Mouse (Mus musculus) midbrain, postnatal 0 days (tissue): ENCODE data around the gene Ganab. TPM values are rescaled to one million over a fixed set of nuclear protein-coding genes. Genes with fewer than 3 reads are reported as not detected.

Source experiments
- ATAC-seq: fragments of 200-750 bp; cut with Nextera tagmentation; 2 replicates; pipeline ENCODE4 v1.8.0; 2017; ENCODE audit warnings: moderate number of reproducible peaks, mild to moderate bottlenecking, moderate TSS enrichment, moderate library complexity; ENCODE audit not compliant: low FRiP score
- DNase-seq: peaks from one replicate; pipeline ENCODE4 v3.0.0-alpha.2; 2015; ENCODE audit warnings: low spot score
- H3K27ac ChIP-seq: fragments of 300-500 bp; sonication (generic); 2 replicates; pipeline ENCODE4 v1.5.1; 2014; ENCODE audit warnings: low read depth, mild to moderate bottlenecking, low read length, mixed read lengths
- H3K27me3 ChIP-seq: fragments of 300-500 bp; sonication (generic); 2 replicates; pipeline ENCODE4 v1.6.1; 2014; ENCODE audit warnings: low read length, control low read depth, mixed read lengths; ENCODE audit not compliant: insufficient read depth
- H3K36me3 ChIP-seq: fragments of 300-500 bp; sonication (generic); 2 replicates; pipeline ENCODE4 v1.6.1; 2014; ENCODE audit warnings: low read length, control low read depth, mixed read lengths; ENCODE audit not compliant: insufficient read depth
- H3K4me1 ChIP-seq: fragments of 300-500 bp; sonication (generic); 2 replicates; pipeline ENCODE4 v1.6.1; 2014; ENCODE audit warnings: mild to moderate bottlenecking, control low read depth, antibody characterized with exemption, low read length, mixed read lengths; ENCODE audit not compliant: insufficient read depth
- H3K4me2 ChIP-seq: fragments of 300-500 bp; sonication (generic); 2 replicates; pipeline ENCODE4 v1.6.1; 2014; ENCODE audit warnings: low read depth, mild to moderate bottlenecking, low read length, mixed read lengths; ENCODE audit not compliant: poor library complexity, severe bottlenecking
- H3K4me3 ChIP-seq: fragments of 300-500 bp; sonication (generic); 2 replicates; pipeline ENCODE4 v1.5.1; 2014; ENCODE audit warnings: low read depth, mild to moderate bottlenecking, low read length, moderate library complexity
- H3K9ac ChIP-seq: fragments of 300-500 bp; sonication (generic); replicated peaks from 2 replicates; pipeline ENCODE4 v1.6.1; 2014; ENCODE audit warnings: mild to moderate bottlenecking, low read length, moderate library complexity, mixed read lengths; ENCODE audit not compliant: poor library complexity, severe bottlenecking
- H3K9me3 ChIP-seq: fragments of 300-500 bp; sonication (generic); 2 replicates; pipeline ENCODE4 v1.6.1; 2016; ENCODE audit warnings: low read length, control low read depth
- CTCF ChIP-seq: IDR thresholded peaks from 2 replicates; pipeline ENCODE4 v1.5.1; 2016; ENCODE audit warnings: antibody characterized with exemption, mild to moderate bottlenecking
- WGBS: fragments of 180-500 bp; shearing (Covaris S2); extraction: QIAGEN DNeasy Blood & Tissue Kit; methylation state at CpG from one replicate; pipeline ENCODE4 v1.1.7; 2014; 5-methylcytosine and 5-hydroxymethylcytosine counted together
- polyA plus RNA-seq: library from polyadenylated mRNA; unstranded; fragments of >200 nt; fragmentation: Nextera tagmentation; extraction: Ambion mirVana; gene quantifications from 2 replicates; pipeline ENCODE4 v1.2.1, GENCODE M21; 2015
- total RNA-seq: library from RNA; depleted of rRNA; stranded (reverse); fragments of >200 nt; gene quantifications from 2 replicates; pipeline ENCODE4 v1.2.3, GENCODE M21; 2014

Ganab gene
- total and polyA plus RNA-seq, 2 experiments from 2014 or later: 49.4 to 86.9 TPM

- no peaks in the 10 kb centered on the region for H3K4me1 ChIP-seq
- 0 out of 2 replicates have a peak within 1 kb of the TSS, but pooled peaks have one; percentile 20 for H3K27ac ChIP-seq
- H3K36me3 ChIP-seq: peaks cover 21% of the 10 kb centered on the region
- no peaks in the 10 kb centered on the region for H3K27me3 ChIP-seq
- ATAC-seq (peak; percentile 53; the same call in 1 of the 2 replicates), DNase-seq (peak; percentile 56)
- H3K4me3 ChIP-seq: peak within 1 kb of the TSS; percentile 47
- peak within 1 kb of the TSS; percentile 61 for H3K4me2 ChIP-seq
- under 1% methylated on average over 65 of the region's 74 CpGs for WGBS
- H3K9ac ChIP-seq: peak within 1 kb of the TSS; percentile 53
- no peaks in the 10 kb centered on the region for H3K9me3 ChIP-seq
- peak; percentile 44 for TF ChIP-seq CTCF
Measured at GRCm38 (mm10) chr19:8929224-8930088, 31.6 kb downstream of the Ganab start, which contains the start of the genes Rom1 and Eml3. Rom1 (minus strand) TSS chr19:8929356. Eml3 (plus strand) TSS chr19:8929552.

- DNase-seq (no peak), ATAC-seq (no peak)
- WGBS: 12% methylated on average over 11 of the region's 11 CpGs
- H3K36me3 ChIP-seq: peaks cover 21% of the 10 kb centered on the region
- no peak overlapping the region for H3K27ac ChIP-seq
- peak overlapping the region; percentile 53; the same call in 1 of the 2 replicates for H3K9ac ChIP-seq
- no peak for TF ChIP-seq CTCF
- H3K4me1 ChIP-seq: no peaks in the 10 kb centered on the region
- no peaks in the 10 kb centered on the region for H3K27me3 ChIP-seq
- peak overlapping the region; percentile 47 for H3K4me3 ChIP-seq
- no peaks in the 10 kb centered on the region for H3K9me3 ChIP-seq
- H3K4me2 ChIP-seq: peak overlapping the region; percentile 61
Measured at GRCm38 (mm10) chr19:8930117-8930516, 32.2 kb downstream of the Ganab start.

GRCm38 (mm10) chr19:8930771-8931170, 32.9 kb downstream of the Ganab start:
- Histone ChIP-seq H3K4me1 (no peaks in the 10 kb centered on the region), H3K4me3 (no peak overlapping the region), H3K4me2 (no peak overlapping the region), H3K36me3 (peaks cover 16% of the 10 kb centered on the region), H3K27me3 (no peaks in the 10 kb centered on the region), H3K9ac (no peak overlapping the region), H3K9me3 (no peaks in the 10 kb centered on the region), H3K27ac (no peak overlapping the region)
- no peak for TF ChIP-seq CTCF
- DNase-seq (no peak), ATAC-seq (no peak)
- 83% methylated on average over 7 of the region's 7 CpGs for WGBS

- Histone ChIP-seq H3K27ac (no peak overlapping the region), H3K9me3 (no peaks in the 10 kb centered on the region), H3K9ac (no peak overlapping the region), H3K4me1 (no peaks in the 10 kb centered on the region; the same call in 1 of the 2 replicates), H3K27me3 (no peaks in the 10 kb centered on the region), H3K4me2 (no peak overlapping the region), H3K4me3 (no peak overlapping the region), H3K36me3 (no peaks in the 10 kb centered on the region)
- no peak for ATAC-seq
- TF ChIP-seq CTCF: no peak
- WGBS: 81% methylated on average over 2 of the region's 2 CpGs
- DNase-seq: no peak
Measured at GRCm38 (mm10) chr19:8936736-8937135, 38.9 kb downstream of the Ganab start.

- no peak for ATAC-seq
- H3K9ac ChIP-seq: peak overlapping the region; percentile 55; the same call in 1 of the 2 replicates
- no peaks in the 10 kb centered on the region; the same call in 1 of the 2 replicates for H3K4me1 ChIP-seq
- no peaks in the 10 kb centered on the region for H3K27me3 ChIP-seq
- H3K4me3 ChIP-seq: no peak overlapping the region
- peaks cover 4% of the 10 kb centered on the region for H3K36me3 ChIP-seq
- no peak overlapping the region for H3K4me2 ChIP-seq
- no peak overlapping the region for H3K27ac ChIP-seq
- 84% methylated on average over 15 of the region's 15 CpGs for WGBS
- no peak for TF ChIP-seq CTCF
- no peak for DNase-seq
- H3K9me3 ChIP-seq: no peaks in the 10 kb centered on the region
Measured at GRCm38 (mm10) chr19:8940526-8941133, 42.8 kb downstream of the Ganab start.

- Histone ChIP-seq H3K9me3 (no peaks in the 10 kb centered on the region), H3K27me3 (no peaks in the 10 kb centered on the region), H3K4me2 (peak overlapping the region; percentile 63), H3K36me3 (peaks cover 9% of the 10 kb centered on the region), H3K4me3 (peak overlapping the region; percentile 71), H3K9ac (peak overlapping the region; percentile 55), H3K27ac (no peak overlapping the region), H3K4me1 (no peaks in the 10 kb centered on the region; the same call in 1 of the 2 replicates)
- TF ChIP-seq CTCF: no peak
- 38% methylated on average over 10 of the region's 10 CpGs for WGBS
- DNase-seq (no peak), ATAC-seq (peak; percentile 3; the same call in 1 of the 2 replicates)
Measured at GRCm38 (mm10) chr19:8941136-8941514, 43.3 kb downstream of the Ganab start.
